In genomic region chr9:119320946-119321345, GRCm38 (mm10) we compare ENCODE assay signal across 8 mouse cellular contexts. TPM values are rescaled to one million over a fixed set of nuclear protein-coding genes. Genes with fewer than 3 reads are reported as not detected.
DNase-seq lines count a peak whose midpoint lies in the region; ATAC-seq and TF ChIP-seq lines count a peak whose summit lies in the region.

No protein-coding gene starts in this region.

- 6% methylated on average over 7 of the region's 7 CpGs for whole genome bisulfite sequencing in forebrain, embryonic 16.5 days
- WGBS in midbrain, embryonic 10.5 days, result 15% methylated on average over 7 of the region's 7 CpGs

- ATAC-seq in forebrain, embryonic 16.5 days, result no peak

- H3K36me3 ChIP-seq in E14TG2a.4 (ENCODE audit: insufficient read depth, low read length), result peaks cover 29% of the 10 kb centered on the region
- H3K36me3 ChIP-seq in forebrain, embryonic 16.5 days (ENCODE audit: control insufficient read depth, insufficient read depth), result no peaks in the 10 kb centered on the region
- peaks cover 4% of the 10 kb centered on the region for H3K36me3 ChIP-seq in midbrain, embryonic 10.5 days

- intact Hi-C loops in gastrocnemius, adult 2 months (cut with DNase I), result no loop called here

- H3K4me1 ChIP-seq in E14TG2a.4 (replicated peaks; ENCODE audit: low read depth, low read length), result peaks cover 55% of the 10 kb centered on the region
- H3K4me1 ChIP-seq in forebrain, embryonic 16.5 days (replicated peaks; ENCODE audit: control insufficient read depth, insufficient read depth, low read length), result peaks cover 19% of the 10 kb centered on the region
- H3K4me1 ChIP-seq in midbrain, embryonic 10.5 days, result peaks cover 28% of the 10 kb centered on the region

- H3K27me3 ChIP-seq in E14TG2a.4 (ENCODE audit: insufficient read depth, low read length), result no peaks in the 10 kb centered on the region
- no peaks in the 10 kb centered on the region for H3K27me3 ChIP-seq in forebrain, embryonic 16.5 days (replicated peaks; ENCODE audit: control insufficient read depth, insufficient read depth, low read length)
- H3K27me3 ChIP-seq in midbrain, embryonic 10.5 days (ENCODE audit: low read depth, poor library complexity, severe bottlenecking), result no peaks in the 10 kb centered on the region

- H3K27ac ChIP-seq in gastrocnemius, adult 2 months, result peak overlapping the region; percentile 99
- no peak overlapping the region for H3K27ac ChIP-seq in forebrain, embryonic 16.5 days (ENCODE audit: low read length)
- H3K27ac ChIP-seq in midbrain, embryonic 10.5 days (replicated peaks), result peak overlapping the region; percentile 98; the same call in 1 of the 2 replicates

- no peak for TF ChIP-seq CTCF in gastrocnemius, adult 2 months (IDR thresholded peaks at IDR 0.05)
- no peak for TF ChIP-seq CTCF in E14TG2a.4 (conservative IDR thresholded peaks at IDR 0.05; ENCODE audit: low read length)

- peak overlapping the region; percentile 83 for H3K4me3 ChIP-seq in gastrocnemius, adult 2 months
- peak overlapping the region; percentile 99 for H3K4me3 ChIP-seq in E14TG2a.4 (replicated peaks; ENCODE audit: low read length)
- peak overlapping the region; percentile 69 for H3K4me3 ChIP-seq in forebrain, embryonic 16.5 days (replicated peaks; ENCODE audit: low read length)
- peak overlapping the region; percentile 96 for H3K4me3 ChIP-seq in midbrain, embryonic 10.5 days

- H3K9ac ChIP-seq in forebrain, embryonic 16.5 days (replicated peaks; ENCODE audit: low read depth, low read length), result peak overlapping the region; percentile 68

- H3K4me2 ChIP-seq in forebrain, embryonic 16.5 days (ENCODE audit: low read length), result peak overlapping the region; percentile 62

- DNase-seq in gastrocnemius, adult 2 months, result no peak
- no peak for DNase-seq in gastrocnemius, postnatal 25 days
- peak; percentile 21 for DNase-seq in midbrain, embryonic 10.5 days (ENCODE audit: low spot score)
- no peak for DNase-seq in layer of hippocampus, adult 18-20 months (ENCODE audit: low spot score in 2 of 2)
- DNase-seq in urinary bladder, postnatal 14 days (ENCODE audit: low spot score), result no peak
- no peak for DNase-seq in spleen, postnatal 36 days (ENCODE audit: low spot score in 2 of 2)

- H3K9me3 ChIP-seq in E14TG2a.4 (ENCODE audit: low read length), result no peaks in the 10 kb centered on the region
- H3K9me3 ChIP-seq in forebrain, embryonic 16.5 days (ENCODE audit: control insufficient read depth, low read length), result no peaks in the 10 kb centered on the region
- H3K9me3 ChIP-seq in midbrain, embryonic 10.5 days (replicated peaks), result no peaks in the 10 kb centered on the region

RNA-seq across cellular contexts. Expression of gene Oxsr1, which starts 1.3 kb away (rescaled TPM):
- total RNA-seq in gastrocnemius, adult 2 months (2021), result 10 to 100 TPM; 55.9 to 64.1 TPM
- total RNA-seq in gastrocnemius, postnatal 25 days (2021), result 10 to 100 TPM; 42.5 to 43.1 TPM
- 13.4 and 14.6 TPM in 2 replicates for polyA plus RNA-seq in forebrain, embryonic 16.5 days (2015; fragmentation: Nextera tagmentation; extraction: Ambion mirVana)
- polyA plus RNA-seq in midbrain, embryonic 10.5 days (2016; fragmentation: Nextera tagmentation; extraction: Ambion mirVana), result 14.4 and 15.0 TPM in 2 replicates
- 10 to 100 TPM; 30.2 to 31.7 TPM for total RNA-seq in layer of hippocampus, adult 18-20 months (2021)

RNA-seq across cellular contexts. Expression of gene Acaa1a, which starts 18.5 kb away (rescaled TPM):
- 10 to 100 TPM; 31.1 to 42.3 TPM for total RNA-seq in gastrocnemius, adult 2 months (2021)
- 10 to 100 TPM; 38.3 to 40.9 TPM for total RNA-seq in gastrocnemius, postnatal 25 days (2021)
- 107 and 119 TPM in 2 replicates for polyA plus RNA-seq in forebrain, embryonic 16.5 days (2015; fragmentation: Nextera tagmentation; extraction: Ambion mirVana)
- polyA plus RNA-seq in midbrain, embryonic 10.5 days (2016; fragmentation: Nextera tagmentation; extraction: Ambion mirVana), result 75.5 and 82.4 TPM in 2 replicates
- total RNA-seq in layer of hippocampus, adult 18-20 months (2021), result 10 to 100 TPM; 70.3 to 74.7 TPM

RNA-seq across cellular contexts. Expression of gene Myd88, which starts 20.3 kb away (rescaled TPM):
- 1 to 10 TPM; 4.3 to 5.0 TPM for total RNA-seq in gastrocnemius, adult 2 months (2021)
- total RNA-seq in gastrocnemius, postnatal 25 days (2021), result 1 to 10 TPM; 4.3 to 5.0 TPM
- 4.4 and 6.2 TPM in 2 replicates for polyA plus RNA-seq in forebrain, embryonic 16.5 days (2015; fragmentation: Nextera tagmentation; extraction: Ambion mirVana)
- polyA plus RNA-seq in midbrain, embryonic 10.5 days (2016; fragmentation: Nextera tagmentation; extraction: Ambion mirVana), result 7.5 and 8.2 TPM in 2 replicates
- total RNA-seq in layer of hippocampus, adult 18-20 months (2021), result 1 to 10 TPM; 5.9 to 6.7 TPM

RNA-seq across cellular contexts. Expression of gene Xylb, which starts 36.2 kb away (rescaled TPM):
- under 1 TPM; 0.13 to 0.14 TPM for total RNA-seq in gastrocnemius, adult 2 months (2021)
- under 1 TPM; 0.08 to 0.48 TPM for total RNA-seq in gastrocnemius, postnatal 25 days (2021)
- polyA plus RNA-seq in forebrain, embryonic 16.5 days (2015; fragmentation: Nextera tagmentation; extraction: Ambion mirVana), result 3.0 and 3.8 TPM in 2 replicates
- polyA plus RNA-seq in midbrain, embryonic 10.5 days (2016; fragmentation: Nextera tagmentation; extraction: Ambion mirVana), result 6.9 and 7.7 TPM in 2 replicates
- total RNA-seq in layer of hippocampus, adult 18-20 months (2021), result 1 to 10 TPM; 4.8 to 5.9 TPM

RNA-seq across cellular contexts. Expression of gene Slc22a14, which starts 44.4 kb away (rescaled TPM):
- total RNA-seq in gastrocnemius, adult 2 months (2021), result not detected
- total RNA-seq in gastrocnemius, postnatal 25 days (2021), result not detected
- not detected in 2 replicates for polyA plus RNA-seq in forebrain, embryonic 16.5 days (2015; fragmentation: Nextera tagmentation; extraction: Ambion mirVana)
- not detected in 2 replicates for polyA plus RNA-seq in midbrain, embryonic 10.5 days (2016; fragmentation: Nextera tagmentation; extraction: Ambion mirVana)
- not detected for total RNA-seq in layer of hippocampus, adult 18-20 months (2021)
